Mouse (Mus musculus): Measurements from ENCODE around the gene Fancf. TPM values are rescaled to one million over a fixed set of nuclear protein-coding genes. Genes with fewer than 3 reads are reported as not detected.
A peak's percentile ranks its signal among the peaks of the same experiment; 100 is the strongest.

The Fancf gene
- polyA plus RNA-seq, 1 experiment: 3.9 TPM

- TF ChIP-seq POLR2A (IDR thresholded peaks at IDR 0.05; ENCODE audit: borderline replicate concordance, control insufficient read depth, low read depth, low read length) (no peak), CTCF (IDR thresholded peaks at IDR 0.05; ENCODE audit: control insufficient read depth, insufficient read depth, low read length) (no peak)
- H3K4me3 ChIP-seq (replicated peaks; ENCODE audit: control insufficient read depth, low read depth, low read length): no peak overlapping the region
- WGBS: 76% methylated on average over 3 of the region's 3 CpGs
- H3K4me1 ChIP-seq (ENCODE audit: control insufficient read depth, insufficient read depth, low read length): no peaks in the 10 kb centered on the region
- H3K27ac ChIP-seq (ENCODE audit: control insufficient read depth, insufficient read depth, low read depth, low read length, poor library complexity): no peak overlapping the region
These were observed 23.3 kb upstream of the Fancf start for GRCm38 (mm10) chr7:51885345-51885744.

GRCm38 (mm10) chr7:51880121-51880520 lies 18.1 kb upstream of the Fancf start:
- Histone ChIP-seq H3K27ac (ENCODE audit: control insufficient read depth, insufficient read depth, low read depth, low read length, poor library complexity) (no peak overlapping the region), H3K4me1 (ENCODE audit: control insufficient read depth, insufficient read depth, low read length) (no peaks in the 10 kb centered on the region; the same call in 1 of the 2 replicates), H3K4me3 (replicated peaks; ENCODE audit: control insufficient read depth, low read depth, low read length) (no peak overlapping the region)
- WGBS: 65% methylated on average over 4 of the region's 4 CpGs
- TF ChIP-seq POLR2A (IDR thresholded peaks at IDR 0.05; ENCODE audit: borderline replicate concordance, control insufficient read depth, low read depth, low read length) (no peak), CTCF (IDR thresholded peaks at IDR 0.05; ENCODE audit: control insufficient read depth, insufficient read depth, low read length) (no peak)

GRCm38 (mm10) chr7:51879136-51879723 lies 17.2 kb upstream of the Fancf start:
- TF ChIP-seq POLR2A (IDR thresholded peaks at IDR 0.05; ENCODE audit: borderline replicate concordance, control insufficient read depth, low read depth, low read length) (no peak), CTCF (IDR thresholded peaks at IDR 0.05; ENCODE audit: control insufficient read depth, insufficient read depth, low read length) (no peak)
- WGBS: under 1% methylated on average over 17 of the region's 17 CpGs
- Histone ChIP-seq H3K4me1 (ENCODE audit: control insufficient read depth, insufficient read depth, low read length) (no peaks in the 10 kb centered on the region; the same call in 1 of the 2 replicates), H3K4me3 (replicated peaks; ENCODE audit: control insufficient read depth, low read depth, low read length) (peak overlapping the region; percentile 4), H3K27ac (ENCODE audit: control insufficient read depth, insufficient read depth, low read depth, low read length, poor library complexity) (no peak overlapping the region; the same call in 1 of the 2 replicates)

- 5% methylated on average over 8 of the region's 8 CpGs for WGBS
- TF ChIP-seq POLR2A (IDR thresholded peaks at IDR 0.05; ENCODE audit: borderline replicate concordance, control insufficient read depth, low read depth, low read length) (no peak), CTCF (IDR thresholded peaks at IDR 0.05; ENCODE audit: control insufficient read depth, insufficient read depth, low read length) (no peak)
- Histone ChIP-seq H3K27ac (ENCODE audit: control insufficient read depth, insufficient read depth, low read depth, low read length, poor library complexity) (no peak overlapping the region; the same call in 1 of the 2 replicates), H3K4me3 (replicated peaks; ENCODE audit: control insufficient read depth, low read depth, low read length) (no peak overlapping the region), H3K4me1 (ENCODE audit: control insufficient read depth, insufficient read depth, low read length) (no peaks in the 10 kb centered on the region; the same call in 1 of the 2 replicates)
These were observed 16.7 kb upstream of the Fancf start for GRCm38 (mm10) chr7:51878730-51879129.

GRCm38 (mm10) chr7:51876316-51876715 lies 14.2 kb upstream of the Fancf start:
- H3K4me3 ChIP-seq (replicated peaks; ENCODE audit: control insufficient read depth, low read depth, low read length): no peak overlapping the region
- no peak overlapping the region for H3K27ac ChIP-seq (ENCODE audit: control insufficient read depth, insufficient read depth, low read depth, low read length, poor library complexity)
- H3K4me1 ChIP-seq (ENCODE audit: control insufficient read depth, insufficient read depth, low read length): no peaks in the 10 kb centered on the region; the same call in 1 of the 2 replicates
- TF ChIP-seq POLR2A (IDR thresholded peaks at IDR 0.05; ENCODE audit: borderline replicate concordance, control insufficient read depth, low read depth, low read length): no peak
- TF ChIP-seq CTCF (IDR thresholded peaks at IDR 0.05; ENCODE audit: control insufficient read depth, insufficient read depth, low read length): no peak

- no peaks in the 10 kb centered on the region for H3K4me1 ChIP-seq (ENCODE audit: control insufficient read depth, insufficient read depth, low read length)
- H3K4me3 ChIP-seq (replicated peaks; ENCODE audit: control insufficient read depth, low read depth, low read length): no peak overlapping the region
- H3K27ac ChIP-seq (ENCODE audit: control insufficient read depth, insufficient read depth, low read depth, low read length, poor library complexity): no peak overlapping the region
- TF ChIP-seq POLR2A (IDR thresholded peaks at IDR 0.05; ENCODE audit: borderline replicate concordance, control insufficient read depth, low read depth, low read length): no peak
- TF ChIP-seq CTCF (IDR thresholded peaks at IDR 0.05; ENCODE audit: control insufficient read depth, insufficient read depth, low read length): no peak
These were observed 10.5 kb upstream of the Fancf start for GRCm38 (mm10) chr7:51872597-51872996.

GRCm38 (mm10) chr7:51872041-51872440 lies 10.0 kb upstream of the Fancf start:
- 67% methylated on average over 1 of the region's 1 CpGs for WGBS
- Histone ChIP-seq H3K4me3 (replicated peaks; ENCODE audit: control insufficient read depth, low read depth, low read length) (no peak overlapping the region), H3K27ac (ENCODE audit: control insufficient read depth, insufficient read depth, low read depth, low read length, poor library complexity) (no peak overlapping the region), H3K4me1 (ENCODE audit: control insufficient read depth, insufficient read depth, low read length) (no peaks in the 10 kb centered on the region)
- TF ChIP-seq POLR2A (IDR thresholded peaks at IDR 0.05; ENCODE audit: borderline replicate concordance, control insufficient read depth, low read depth, low read length): no peak
- TF ChIP-seq CTCF (IDR thresholded peaks at IDR 0.05; ENCODE audit: control insufficient read depth, insufficient read depth, low read length): no peak

GRCm38 (mm10) chr7:51867983-51868382 lies 5.9 kb upstream of the Fancf start:
- no peak for TF ChIP-seq CTCF (IDR thresholded peaks at IDR 0.05; ENCODE audit: control insufficient read depth, insufficient read depth, low read length)
- TF ChIP-seq POLR2A (IDR thresholded peaks at IDR 0.05; ENCODE audit: borderline replicate concordance, control insufficient read depth, low read depth, low read length): no peak
- 73% methylated on average over 1 of the region's 1 CpGs for WGBS
- Histone ChIP-seq H3K4me1 (ENCODE audit: control insufficient read depth, insufficient read depth, low read length) (no peaks in the 10 kb centered on the region), H3K27ac (ENCODE audit: control insufficient read depth, insufficient read depth, low read depth, low read length, poor library complexity) (no peak overlapping the region), H3K4me3 (replicated peaks; ENCODE audit: control insufficient read depth, low read depth, low read length) (no peak overlapping the region)

- H3K4me1 ChIP-seq (ENCODE audit: control insufficient read depth, insufficient read depth, low read length): peaks cover 4% of the 10 kb centered on the region
- H3K27ac ChIP-seq (ENCODE audit: control insufficient read depth, insufficient read depth, low read depth, low read length, poor library complexity): no peak overlapping the region
- 72% methylated on average over 1 of the region's 1 CpGs for WGBS
- no peak overlapping the region for H3K4me3 ChIP-seq (replicated peaks; ENCODE audit: control insufficient read depth, low read depth, low read length)
- TF ChIP-seq POLR2A (IDR thresholded peaks at IDR 0.05; ENCODE audit: borderline replicate concordance, control insufficient read depth, low read depth, low read length) (no peak), CTCF (IDR thresholded peaks at IDR 0.05; ENCODE audit: control insufficient read depth, insufficient read depth, low read length) (no peak)
These were observed 3.3 kb upstream of the Fancf start for GRCm38 (mm10) chr7:51865336-51865735.
